Mouse (Mus musculus): ENCODE measurements around the gene D5Ertd579e. TPM values are rescaled to one million over a fixed set of nuclear protein-coding genes. Genes with fewer than 3 reads are reported as not detected.

Gene D5Ertd579e
- polyA plus RNA-seq, 1 experiment: 3.7 TPM

GRCm38 (mm10) chr5:36712553-36713534 is 17.0 kb upstream of the D5Ertd579e start:
- Histone ChIP-seq H3K36me3 (replicated peaks; ENCODE audit: low read length) (no peaks in the 10 kb centered on the region), H3K4me3 (replicated peaks) (peak overlapping the region; percentile 89), H3K27me3 (replicated peaks) (peaks cover 15% of the 10 kb centered on the region), H3K9me3 (no peaks in the 10 kb centered on the region), H3K4me1 (peaks cover 64% of the 10 kb centered on the region)
- TF ChIP-seq FLI1 (IDR thresholded peaks at IDR 0.05; ENCODE audit: low read length): no peak
- no peak for TF ChIP-seq GATA1 (IDR thresholded peaks at IDR 0.05; ENCODE audit: borderline replicate concordance, low read length)

- no peaks in the 10 kb centered on the region for H3K36me3 ChIP-seq (replicated peaks; ENCODE audit: low read length)
- peaks cover 54% of the 10 kb centered on the region for H3K4me1 ChIP-seq
- TF ChIP-seq GATA1 (IDR thresholded peaks at IDR 0.05; ENCODE audit: borderline replicate concordance, low read length): no peak
- no peak for TF ChIP-seq FLI1 (IDR thresholded peaks at IDR 0.05; ENCODE audit: low read length)
- H3K9me3 ChIP-seq: no peaks in the 10 kb centered on the region
- H3K27me3 ChIP-seq (replicated peaks): peaks cover 8% of the 10 kb centered on the region
- peak overlapping the region; percentile 89 for H3K4me3 ChIP-seq (replicated peaks)
These were observed 16.0 kb upstream of the D5Ertd579e start for GRCm38 (mm10) chr5:36711863-36712262.

GRCm38 (mm10) chr5:36705792-36706191 is 10.0 kb upstream of the D5Ertd579e start:
- no peaks in the 10 kb centered on the region for H3K9me3 ChIP-seq
- peaks cover 39% of the 10 kb centered on the region for H3K4me1 ChIP-seq
- TF ChIP-seq GATA1 (IDR thresholded peaks at IDR 0.05; ENCODE audit: borderline replicate concordance, low read length) (no peak), FLI1 (IDR thresholded peaks at IDR 0.05; ENCODE audit: low read length) (no peak)
- H3K4me3 ChIP-seq (replicated peaks): no peak overlapping the region
- peaks cover 7% of the 10 kb centered on the region for H3K27me3 ChIP-seq (replicated peaks)
- H3K36me3 ChIP-seq (replicated peaks; ENCODE audit: low read length): peaks cover 12% of the 10 kb centered on the region

GRCm38 (mm10) chr5:36705390-36705789 is 9.6 kb upstream of the D5Ertd579e start:
- Histone ChIP-seq H3K36me3 (replicated peaks; ENCODE audit: low read length) (peaks cover 12% of the 10 kb centered on the region), H3K27me3 (replicated peaks) (peaks cover 7% of the 10 kb centered on the region), H3K9me3 (no peaks in the 10 kb centered on the region), H3K4me1 (peaks cover 43% of the 10 kb centered on the region), H3K4me3 (replicated peaks) (no peak overlapping the region)
- TF ChIP-seq GATA1 (IDR thresholded peaks at IDR 0.05; ENCODE audit: borderline replicate concordance, low read length) (no peak), FLI1 (IDR thresholded peaks at IDR 0.05; ENCODE audit: low read length) (no peak)

- Histone ChIP-seq H3K9me3 (no peaks in the 10 kb centered on the region), H3K27me3 (replicated peaks) (peaks cover 7% of the 10 kb centered on the region), H3K36me3 (replicated peaks; ENCODE audit: low read length) (peaks cover 12% of the 10 kb centered on the region), H3K4me1 (peaks cover 50% of the 10 kb centered on the region), H3K4me3 (replicated peaks) (no peak overlapping the region)
- TF ChIP-seq FLI1 (IDR thresholded peaks at IDR 0.05; ENCODE audit: low read length) (no peak), GATA1 (IDR thresholded peaks at IDR 0.05; ENCODE audit: borderline replicate concordance, low read length) (no peak)
These were observed 8.9 kb upstream of the D5Ertd579e start for GRCm38 (mm10) chr5:36704684-36705083.

- H3K9me3 ChIP-seq: no peaks in the 10 kb centered on the region
- peaks cover 12% of the 10 kb centered on the region for H3K36me3 ChIP-seq (replicated peaks; ENCODE audit: low read length)
- no peak for TF ChIP-seq GATA1 (IDR thresholded peaks at IDR 0.05; ENCODE audit: borderline replicate concordance, low read length)
- TF ChIP-seq FLI1 (IDR thresholded peaks at IDR 0.05; ENCODE audit: low read length): no peak
- peaks cover 81% of the 10 kb centered on the region for H3K4me1 ChIP-seq
- H3K4me3 ChIP-seq (replicated peaks): peak overlapping the region; percentile 38
- no peaks in the 10 kb centered on the region for H3K27me3 ChIP-seq (replicated peaks)
These were observed 5.3 kb upstream of the D5Ertd579e start for GRCm38 (mm10) chr5:36700939-36701620.

- TF ChIP-seq GATA1 (IDR thresholded peaks at IDR 0.05; ENCODE audit: borderline replicate concordance, low read length) (no peak), FLI1 (IDR thresholded peaks at IDR 0.05; ENCODE audit: low read length) (no peak)
- peaks cover 65% of the 10 kb centered on the region for H3K4me1 ChIP-seq
- H3K36me3 ChIP-seq (replicated peaks; ENCODE audit: low read length): peaks cover 2% of the 10 kb centered on the region
- H3K9me3 ChIP-seq: no peaks in the 10 kb centered on the region
- no peaks in the 10 kb centered on the region for H3K27me3 ChIP-seq (replicated peaks)
- H3K4me3 ChIP-seq (replicated peaks): no peak overlapping the region
These were observed 2.9 kb upstream of the D5Ertd579e start for GRCm38 (mm10) chr5:36698689-36699088.

GRCm38 (mm10) chr5:36698067-36698670 is 2.3 kb upstream of the D5Ertd579e start:
- H3K4me1 ChIP-seq: peaks cover 68% of the 10 kb centered on the region
- no peaks in the 10 kb centered on the region for H3K9me3 ChIP-seq
- TF ChIP-seq GATA1 (IDR thresholded peaks at IDR 0.05; ENCODE audit: borderline replicate concordance, low read length) (no peak), FLI1 (IDR thresholded peaks at IDR 0.05; ENCODE audit: low read length) (no peak)
- no peak overlapping the region for H3K4me3 ChIP-seq (replicated peaks)
- H3K36me3 ChIP-seq (replicated peaks; ENCODE audit: low read length): peaks cover 5% of the 10 kb centered on the region
- H3K27me3 ChIP-seq (replicated peaks): no peaks in the 10 kb centered on the region

- Histone ChIP-seq H3K4me1 (peaks cover 79% of the 10 kb centered on the region), H3K4me3 (replicated peaks) (no peak overlapping the region), H3K27me3 (replicated peaks) (no peaks in the 10 kb centered on the region), H3K9me3 (no peaks in the 10 kb centered on the region), H3K36me3 (replicated peaks; ENCODE audit: low read length) (peaks cover 20% of the 10 kb centered on the region)
- TF ChIP-seq GATA1 (IDR thresholded peaks at IDR 0.05; ENCODE audit: borderline replicate concordance, low read length) (no peak), FLI1 (IDR thresholded peaks at IDR 0.05; ENCODE audit: low read length) (no peak)
These were observed 878 bp upstream of the D5Ertd579e start for GRCm38 (mm10) chr5:36696504-36697300.

All from megakaryocyte, embryonic 14.5 days (primary cell).